Mouse (Mus musculus) G1E (cell line): ENCODE measurements around the gene Nsun4. TPM values are rescaled to one million over a fixed set of nuclear protein-coding genes. Genes with fewer than 3 reads are reported as not detected.

Source experiments
- ATAC-seq: 2 replicates; pipeline ENCODE4 v1.8.0; 2016; ENCODE audit warnings: mild to moderate bottlenecking; ENCODE audit not compliant: insufficient number of reproducible peaks, poor library complexity, low FRiP score, severe bottlenecking; ENCODE audit errors: extremely low read depth
- DNase-seq: peaks from one replicate; pipeline ENCODE4 v3.0.0; 2012; ENCODE audit warnings: low spot score
- H3K27me3 ChIP-seq: 2 replicates; pipeline ENCODE4 v1.6.1; 2012; ENCODE audit warnings: mild to moderate bottlenecking, low read length, inconsistent platforms; ENCODE audit not compliant: insufficient read depth
- H3K36me3 ChIP-seq: replicated peaks from 2 replicates; pipeline ENCODE3; 2012; ENCODE audit warnings: mild to moderate bottlenecking, inconsistent platforms
- H3K4me1 ChIP-seq: 2 replicates; pipeline ENCODE4 v1.6.1; 2012; ENCODE audit warnings: low read depth, low read length, inconsistent platforms, mixed read lengths; ENCODE audit not compliant: insufficient read depth
- H3K4me3 ChIP-seq: 2 replicates; pipeline ENCODE4 v1.5.1; 2012; ENCODE audit warnings: low read depth, mild to moderate bottlenecking, inconsistent platforms, low read length, moderate library complexity, mixed read lengths
- H3K9me3 ChIP-seq: replicated peaks from 2 replicates; pipeline ENCODE4 v1.6.1; 2012; ENCODE audit warnings: inconsistent platforms
- CTCF ChIP-seq: IDR thresholded peaks from 2 replicates; pipeline ENCODE4 v1.5.1; 2012; ENCODE audit warnings: low read depth, low read length, inconsistent platforms, mixed read lengths
- GATA1 ChIP-seq: IDR thresholded peaks from 2 replicates; pipeline ENCODE4 v1.6.1; 2012; ENCODE audit warnings: borderline replicate concordance, low read length, inconsistent platforms, mixed read lengths
- GATA2 ChIP-seq: IDR thresholded peaks from 2 replicates; pipeline ENCODE4 v1.6.1; 2012; ENCODE audit warnings: low read depth, low read length, inconsistent platforms, borderline replicate concordance
- POLR2AphosphoS5 ChIP-seq: IDR thresholded peaks from 2 replicates; pipeline ENCODE4 v1.6.1; 2012; ENCODE audit warnings: low read depth, low read length, inconsistent platforms; ENCODE audit not compliant: insufficient replicate concordance
- TAL1 ChIP-seq: conservative IDR thresholded peaks from 2 replicates; pipeline ENCODE4 v1.6.1; 2012; ENCODE audit warnings: low read depth, low read length, inconsistent platforms, mixed read lengths
- polyA plus RNA-seq: library from polyadenylated mRNA; stranded (reverse); fragments of >175 nt; gene quantifications from 2 replicates; pipeline ENCODE4 v1.2.3, GENCODE M21; 2012
- total RNA-seq, 2 experiments: library from RNA; stranded (forward) in 1 of 2; stranded (reverse) in 1 of 2; fragments of 200-1000 nt in 1 of 2; fragments of >200 nt in 1 of 2; fragmentation: Nextera tagmentation in 1 of 2; gene quantifications; 2 replicates each; pipeline ENCODE4 v1.2.3; 2014 to 2017

The Nsun4 gene
- total and polyA plus RNA-seq, 3 experiments: 0.31 to 14.6 (median 11.7) TPM

GRCm38 (mm10) chr4:116017902-116018746 is 35.6 kb downstream of the Nsun4 start, which contains the start of gene Faah:
TSS of gene Faah (minus strand) at chr4:116017926.
- no peak for ATAC-seq
- peak within 1 kb of the TSS; percentile 50; the same call in 1 of the 2 replicates for H3K4me3 ChIP-seq

GRCm38 (mm10) chr4:116017300-116017901 is 36.3 kb downstream of the Nsun4 start:
- H3K4me1 ChIP-seq: peaks cover 12% of the 10 kb centered on the region
- DNase-seq (peak; percentile 26), ATAC-seq (no peak)
- H3K9me3 ChIP-seq: no peaks in the 10 kb centered on the region; the same call in 1 of the 2 replicates
- peaks cover 49% of the 10 kb centered on the region for H3K27me3 ChIP-seq
- TF ChIP-seq CTCF: no peak
- TF ChIP-seq GATA1: no peak
- no peak for TF ChIP-seq POLR2AphosphoS5
- TF ChIP-seq GATA2: no peak
- no peak for TF ChIP-seq TAL1
- peak overlapping the region; percentile 50; the same call in 1 of the 2 replicates for H3K4me3 ChIP-seq
- no peaks in the 10 kb centered on the region for H3K36me3 ChIP-seq

More at GRCm38 (mm10) chr4:116017902-116018746, 35.6 kb downstream of the Nsun4 start, which contains the start of gene Faah:
- DNase-seq: no peak
- Histone ChIP-seq H3K4me1 (peaks cover 12% of the 10 kb centered on the region), H3K27me3 (peaks cover 56% of the 10 kb centered on the region), H3K36me3 (no peaks in the 10 kb centered on the region), H3K9me3 (no peaks in the 10 kb centered on the region; the same call in 1 of the 2 replicates)
- TF ChIP-seq CTCF (no peak), TAL1 (no peak), GATA2 (no peak), GATA1 (no peak), POLR2AphosphoS5 (no peak)

- no peak for ATAC-seq
- Histone ChIP-seq H3K4me1 (peaks cover 12% of the 10 kb centered on the region), H3K27me3 (peaks cover 45% of the 10 kb centered on the region), H3K9me3 (no peaks in the 10 kb centered on the region; the same call in 1 of the 2 replicates), H3K36me3 (no peaks in the 10 kb centered on the region), H3K4me3 (peak overlapping the region; percentile 50; the same call in 1 of the 2 replicates)
- TF ChIP-seq CTCF (no peak), GATA1 (no peak), POLR2AphosphoS5 (no peak), TAL1 (no peak), GATA2 (no peak)
- DNase-seq: no peak
Observed at GRCm38 (mm10) chr4:116016862-116017299, 36.8 kb downstream of the Nsun4 start.

- Histone ChIP-seq H3K4me1 (peaks cover 12% of the 10 kb centered on the region), H3K4me3 (no peak overlapping the region), H3K27me3 (peaks cover 42% of the 10 kb centered on the region), H3K36me3 (no peaks in the 10 kb centered on the region), H3K9me3 (no peaks in the 10 kb centered on the region; the same call in 1 of the 2 replicates)
- ATAC-seq (no peak), DNase-seq (no peak)
- TF ChIP-seq GATA1 (no peak), CTCF (no peak), TAL1 (no peak), GATA2 (no peak), POLR2AphosphoS5 (no peak)
Observed at GRCm38 (mm10) chr4:116016396-116016795, 37.3 kb downstream of the Nsun4 start.

GRCm38 (mm10) chr4:116015996-116016395 is 37.7 kb downstream of the Nsun4 start:
- DNase-seq: no peak
- Histone ChIP-seq H3K36me3 (no peaks in the 10 kb centered on the region), H3K4me3 (no peak overlapping the region), H3K4me1 (peaks cover 12% of the 10 kb centered on the region), H3K27me3 (peaks cover 46% of the 10 kb centered on the region), H3K9me3 (no peaks in the 10 kb centered on the region; the same call in 1 of the 2 replicates)
- no peak for TF ChIP-seq GATA2
- no peak for TF ChIP-seq POLR2AphosphoS5
- TF ChIP-seq GATA1: no peak
- TF ChIP-seq CTCF: no peak
- TF ChIP-seq TAL1: no peak
- no peak for ATAC-seq

GRCm38 (mm10) chr4:116015502-116015901 is 38.2 kb downstream of the Nsun4 start:
- Histone ChIP-seq H3K27me3 (peaks cover 49% of the 10 kb centered on the region), H3K4me1 (peaks cover 12% of the 10 kb centered on the region), H3K9me3 (no peaks in the 10 kb centered on the region; the same call in 1 of the 2 replicates), H3K4me3 (no peak overlapping the region), H3K36me3 (no peaks in the 10 kb centered on the region)
- no peak for TF ChIP-seq POLR2AphosphoS5
- TF ChIP-seq TAL1: no peak
- TF ChIP-seq GATA1: no peak
- TF ChIP-seq GATA2: no peak
- TF ChIP-seq CTCF: no peak
- DNase-seq (no peak), ATAC-seq (no peak)
